Mouse (Mus musculus) C2C12 (cell line): ENCODE measurements around the gene Arfgap2.

Experiments used
- CEBPB ChIP-seq: IDR thresholded peaks from one replicate; pipeline ENCODE4 v1.6.1; 2011; ENCODE audit warnings: low read depth, mild to moderate bottlenecking, control low read depth, moderate library complexity
- CTCF ChIP-seq: IDR thresholded peaks from one replicate; pipeline ENCODE4 v1.5.1; 2011; ENCODE audit not compliant: control insufficient read depth, insufficient read depth, insufficient read length
- FOSL1 ChIP-seq: IDR thresholded peaks from one replicate; pipeline ENCODE4 v1.8.0; 2011; ENCODE audit warnings: mild to moderate bottlenecking, low read length; ENCODE audit not compliant: poor library complexity, insufficient read depth, severe bottlenecking
- MYOD1 ChIP-seq: IDR thresholded peaks from one replicate; pipeline ENCODE4 v1.6.1; 2011; ENCODE audit warnings: low read depth; ENCODE audit not compliant: control insufficient read depth, insufficient read length
- USF1 ChIP-seq: IDR thresholded peaks from one replicate; pipeline ENCODE4 v1.6.1; 2011; ENCODE audit warnings: low read depth, mild to moderate bottlenecking, control low read depth, moderate library complexity

DNA sequence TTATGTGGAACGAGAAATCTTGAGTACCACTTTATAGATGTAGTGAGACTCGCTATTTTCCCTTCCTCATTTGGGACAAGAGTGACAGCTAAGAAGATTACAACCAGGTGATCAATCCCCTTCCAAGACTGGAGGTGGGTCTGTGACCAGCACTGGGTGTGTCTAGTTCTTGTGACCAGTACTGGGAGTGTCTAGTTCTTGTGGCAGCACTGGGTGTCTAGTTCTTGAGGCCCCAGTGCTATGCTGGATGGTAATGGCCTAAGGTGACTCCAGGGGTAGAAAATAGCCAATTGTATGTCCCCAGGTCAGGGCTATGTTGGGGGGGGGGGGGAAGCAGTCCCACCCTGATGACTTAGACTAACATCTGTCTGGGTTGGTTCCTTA, 14.6 kb downstream of the Arfgap2 start:
- TF ChIP-seq CEBPB (no peak), CTCF (no peak), MYOD1 (no peak), USF1 (no peak), FOSL1 (no peak)
